Mouse (Mus musculus): Measurements from ENCODE around the gene Cabin1. TPM values are rescaled to one million over a fixed set of nuclear protein-coding genes. Genes with fewer than 3 reads are reported as not detected.

Gene Cabin1
- total and polyA plus RNA-seq, 3 experiments = 27.2 to 115 (median 54.9) TPM

DNA sequence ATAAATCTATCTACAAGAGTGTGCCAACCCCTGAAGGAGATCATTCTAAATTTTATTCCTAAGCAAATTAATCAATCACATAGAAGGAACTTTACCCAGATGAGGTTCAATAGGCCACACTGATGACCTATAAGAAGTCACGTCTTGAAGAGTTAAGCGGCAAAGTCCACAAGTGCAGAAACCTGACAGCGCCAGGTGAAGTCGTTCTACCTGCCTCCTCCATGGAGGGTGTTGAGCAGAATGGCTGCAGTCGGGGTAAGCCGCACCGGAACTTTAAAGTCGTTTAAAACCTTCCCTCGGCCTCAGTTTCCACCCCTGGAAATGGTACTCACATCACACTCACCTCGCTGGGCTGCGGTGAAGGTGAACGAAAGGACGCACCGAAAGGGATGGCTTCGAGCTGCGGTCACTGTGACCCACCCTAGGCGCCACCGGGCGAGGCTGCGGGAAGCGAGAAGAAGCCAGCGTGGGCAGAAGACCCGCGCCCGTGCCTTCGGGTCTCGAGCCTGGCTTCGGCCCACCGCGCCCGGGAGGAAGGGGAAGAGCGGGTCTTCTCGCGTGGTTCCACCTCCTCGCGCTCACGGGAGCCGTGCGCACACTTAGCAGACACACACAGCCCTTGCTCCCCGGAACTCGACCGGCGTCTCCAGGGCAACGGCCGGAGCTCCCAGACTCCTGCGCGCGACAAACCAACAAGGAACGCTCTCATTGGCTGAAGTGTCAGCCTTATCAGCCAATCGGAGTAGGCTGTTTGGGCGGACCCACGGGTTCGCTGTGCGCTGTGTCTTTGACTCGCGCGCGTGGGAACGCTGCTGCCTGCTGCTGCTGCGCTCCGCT is at the start of gene Cabin1 (continued):
- TF ChIP-seq USF2 (IDR thresholded peaks at IDR 0.05; ENCODE audit: borderline replicate concordance in 1 of 2, insufficient read depth in 1 of 2, low read depth in 1 of 2, low read length in 2 of 2) (no peak), POLR2A (IDR thresholded peaks at IDR 0.05; ENCODE audit: control insufficient read depth in 1 of 2, insufficient read depth in 1 of 2, low read depth in 1 of 2, low read length in 2 of 2, poor library complexity in 1 of 2) (peak; percentile 60 to 94)

DNA sequence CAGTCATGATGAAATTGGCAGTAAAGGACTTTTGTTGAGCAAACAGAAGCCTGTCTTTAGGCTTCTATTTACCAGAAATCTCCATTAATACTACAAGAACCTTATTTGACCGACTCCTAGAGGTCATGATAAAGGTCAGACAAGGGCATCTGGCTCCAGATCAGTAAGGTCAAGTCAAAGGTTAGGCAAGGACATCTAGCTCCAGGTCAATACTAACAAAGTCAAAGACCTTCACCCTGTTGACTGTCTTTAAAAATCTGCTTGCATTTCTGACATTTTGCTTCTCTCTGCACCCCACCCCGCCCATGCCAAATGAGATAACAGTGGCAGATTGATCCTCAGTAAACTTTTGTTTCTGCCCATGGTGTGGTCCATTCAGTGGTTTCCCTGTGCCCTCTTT is 40.1 kb upstream of the Cabin1 start:
- Histone ChIP-seq H3K4me1 (ENCODE audit: control insufficient read depth in 1 of 2, insufficient read depth in 2 of 2, low read length in 2 of 2) (no peaks in the 10 kb centered on the region), H3K27ac (ENCODE audit: control insufficient read depth, low read depth, low read length) (no peak overlapping the region), H3K27me3 (ENCODE audit: control insufficient read depth in 1 of 2, insufficient read depth in 2 of 2, low read length in 2 of 2) (peaks cover 0 to 2% of the 10 kb centered on the region in 2 experiments), H3K9me3 (replicated peaks; ENCODE audit: insufficient read depth, low read length) (no peaks in the 10 kb centered on the region), H3K79me2 (ENCODE audit: control insufficient read depth, insufficient read depth, low read length, poor library complexity) (no peaks in the 10 kb centered on the region), H3K36me3 (ENCODE audit: control insufficient read depth in 1 of 2, insufficient read depth in 2 of 2, low read length in 2 of 2) (no peaks in the 10 kb centered on the region), H3K4me3 (ENCODE audit: control insufficient read depth in 1 of 2, insufficient read depth in 1 of 2, low read depth in 2 of 2, low read length in 2 of 2) (no peak overlapping the region), H3K9ac (ENCODE audit: control insufficient read depth, low read depth, low read length, poor library complexity, severe bottlenecking) (no peak overlapping the region)
- TF ChIP-seq ZKSCAN1 (IDR thresholded peaks at IDR 0.05; ENCODE audit: low read depth, low read length) = no peak
- no peak for DNase-seq (ENCODE audit: low read depth, low spot score)

DNA sequence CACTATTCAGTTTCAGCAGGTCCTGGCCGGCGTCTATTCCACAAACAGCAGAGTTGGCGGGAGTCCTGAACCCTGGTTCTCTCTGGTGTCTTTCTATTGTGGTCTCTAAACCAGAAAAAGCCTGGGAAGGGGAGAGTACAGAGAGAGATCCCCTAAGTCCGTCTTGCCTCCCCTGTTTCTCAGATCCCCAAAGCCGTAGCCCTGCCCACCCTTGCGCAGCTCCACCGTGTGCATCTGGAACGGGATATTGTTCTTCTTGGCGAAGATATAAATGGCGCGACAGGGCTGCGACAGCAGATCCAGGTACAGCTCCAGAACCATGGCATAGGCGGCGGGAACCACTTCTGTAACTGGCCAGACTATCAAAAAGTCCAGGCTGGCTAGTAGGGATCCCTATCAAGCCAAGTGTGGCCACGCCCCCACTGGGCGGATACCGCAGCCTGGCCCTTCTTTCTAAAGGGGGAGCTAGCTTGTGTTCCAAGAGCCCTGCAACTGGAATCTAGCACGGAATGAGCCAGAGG is 34.1 kb upstream of the Cabin1 start, which contains the start of gene Gstt1:
Gene Gstt1, minus strand, starts transcription at position 409 of the 521 bp plus-strand sequence.
- Histone ChIP-seq H3K27ac (ENCODE audit: control insufficient read depth, low read depth, low read length) (no peak within 1 kb of the TSS), H3K36me3 (ENCODE audit: control insufficient read depth in 1 of 2, insufficient read depth in 2 of 2, low read length in 2 of 2) (peaks cover 0 to 2% of the 10 kb centered on the region in 2 experiments; a peak in 1 of 4 replicates), H3K4me3 (ENCODE audit: control insufficient read depth in 1 of 2, insufficient read depth in 1 of 2, low read depth in 2 of 2, low read length in 2 of 2) (peak within 1 kb of the TSS; percentile 61 to 97), H3K4me1 (ENCODE audit: control insufficient read depth in 1 of 2, insufficient read depth in 2 of 2, low read length in 2 of 2) (peaks cover 0 to 10% of the 10 kb centered on the region in 2 experiments; a peak in 3 of 4 replicates), H3K9me3 (replicated peaks; ENCODE audit: insufficient read depth, low read length) (no peaks in the 10 kb centered on the region), H3K9ac (ENCODE audit: control insufficient read depth, low read depth, low read length, poor library complexity, severe bottlenecking) (peak within 1 kb of the TSS; percentile 46), H3K27me3 (ENCODE audit: control insufficient read depth in 1 of 2, insufficient read depth in 2 of 2, low read length in 2 of 2) (peaks cover 0 to 2% of the 10 kb centered on the region in 2 experiments; a peak in 3 of 4 replicates), H3K79me2 (ENCODE audit: control insufficient read depth, insufficient read depth, low read length, poor library complexity) (no peaks in the 10 kb centered on the region)
- DNase-seq (ENCODE audit: low read depth, low spot score) = peak; percentile 59
- no peak for TF ChIP-seq ETS1 (IDR thresholded peaks at IDR 0.05; ENCODE audit: low read depth, low read length)
- peak; percentile 24; the same call in 1 of the 2 replicates for TF ChIP-seq NRF1 (IDR thresholded peaks at IDR 0.05; ENCODE audit: insufficient read depth, low read depth, low read length, poor library complexity, severe bottlenecking)

DNA sequence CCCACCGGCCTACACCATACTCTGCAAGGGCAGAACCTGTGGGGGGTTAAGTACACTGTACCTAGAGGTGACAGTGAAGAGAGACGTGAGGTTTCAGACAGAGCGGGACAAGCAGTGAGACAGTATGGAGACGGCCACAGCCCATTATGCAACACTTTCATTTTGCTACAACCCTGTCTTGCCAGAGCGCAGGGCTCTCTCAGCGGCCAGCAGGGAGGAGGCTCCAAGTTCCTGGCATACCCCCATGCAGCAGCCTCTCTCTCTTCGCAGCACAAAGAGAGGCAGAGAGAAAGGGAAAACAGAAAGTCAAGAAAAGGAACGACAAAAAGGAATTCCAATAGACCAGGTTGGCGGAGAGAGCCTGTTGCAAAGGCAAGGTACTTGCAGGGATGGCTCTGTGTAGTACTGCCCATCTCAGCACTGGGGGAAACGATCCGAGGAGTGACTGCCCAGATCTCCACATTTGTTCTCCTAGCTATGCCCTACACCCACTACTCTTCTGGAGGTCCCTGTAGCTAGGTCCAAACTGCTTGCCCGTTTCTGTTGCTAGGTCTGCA is 33.6 kb upstream of the Cabin1 start:
- H3K9ac ChIP-seq (ENCODE audit: control insufficient read depth, low read depth, low read length, poor library complexity, severe bottlenecking) = peak overlapping the region; percentile 46
- H3K36me3 ChIP-seq (ENCODE audit: control insufficient read depth in 1 of 2, insufficient read depth in 2 of 2, low read length in 2 of 2) = peaks cover 0 to 2% of the 10 kb centered on the region in 2 experiments; a peak in 1 of 4 replicates

More for the DNA sequence above, 33.6 kb upstream of the Cabin1 start:
- peak; percentile 56 for DNase-seq (ENCODE audit: low read depth, low spot score)
- Histone ChIP-seq H3K4me1 (ENCODE audit: control insufficient read depth in 1 of 2, insufficient read depth in 2 of 2, low read length in 2 of 2) (peaks cover 0 to 10% of the 10 kb centered on the region in 2 experiments; a peak in 3 of 4 replicates), H3K27ac (ENCODE audit: control insufficient read depth, low read depth, low read length) (no peak overlapping the region), H3K27me3 (ENCODE audit: control insufficient read depth in 1 of 2, insufficient read depth in 2 of 2, low read length in 2 of 2) (peaks cover 0 to under 1% of the 10 kb centered on the region in 2 experiments; a peak in 3 of 4 replicates), H3K79me2 (ENCODE audit: control insufficient read depth, insufficient read depth, low read length, poor library complexity) (no peaks in the 10 kb centered on the region), H3K4me3 (ENCODE audit: control insufficient read depth in 1 of 2, insufficient read depth in 1 of 2, low read depth in 2 of 2, low read length in 2 of 2) (peak overlapping the region; percentile 61 to 97), H3K9me3 (replicated peaks; ENCODE audit: insufficient read depth, low read length) (no peaks in the 10 kb centered on the region)
- no peak for TF ChIP-seq ZKSCAN1 (IDR thresholded peaks at IDR 0.05; ENCODE audit: low read depth, low read length)
- no peak for TF ChIP-seq RAD21 (IDR thresholded peaks at IDR 0.05; ENCODE audit: low read depth, low read length)
- TF ChIP-seq SIN3A (IDR thresholded peaks at IDR 0.05; ENCODE audit: low read length) = peak; percentile 42; the same call in 1 of the 2 replicates
